Mouse (Mus musculus) neural tube, embryonic 14.5 days (tissue): Measurements from ENCODE around the gene S100a10. TPM values are rescaled to one million over a fixed set of nuclear protein-coding genes. Genes with fewer than 3 reads are reported as not detected.
"Not testable (repeated sequence)": the region's sequence is repeated elsewhere in the genome, so short reads cannot be mapped to it uniquely, and the experiment has no call there.

Source experiments
- ATAC-seq: fragments of 200-750 bp; cut with Nextera tagmentation; 2 replicates; pipeline ENCODE4 v1.8.0; 2017; ENCODE audit warnings: low read depth, mild to moderate bottlenecking, moderate TSS enrichment, moderate library complexity
- H3K27ac ChIP-seq: fragments of 300-500 bp; sonication (generic); 2 replicates; pipeline ENCODE4 v1.5.1; 2014; ENCODE audit warnings: low read depth, mild to moderate bottlenecking, control low read depth, low read length, moderate library complexity, mixed read lengths
- H3K27me3 ChIP-seq: fragments of 300-500 bp; sonication (generic); 2 replicates; pipeline ENCODE4 v1.6.1; 2014; ENCODE audit warnings: low read length; ENCODE audit not compliant: control insufficient read depth, insufficient read depth
- H3K36me3 ChIP-seq: fragments of 300-500 bp; sonication (generic); 2 replicates; pipeline ENCODE4 v1.6.1; 2014; ENCODE audit warnings: low read length, mixed read lengths; ENCODE audit not compliant: control insufficient read depth, insufficient read depth
- H3K4me1 ChIP-seq: fragments of 300-500 bp; sonication (generic); 2 replicates; pipeline ENCODE4 v1.6.1; 2014; ENCODE audit warnings: low read length; ENCODE audit not compliant: control insufficient read depth, insufficient read depth
- H3K4me2 ChIP-seq: fragments of 300-500 bp; sonication (generic); 2 replicates; pipeline ENCODE4 v1.6.1; 2014; ENCODE audit warnings: mild to moderate bottlenecking, low read depth, low read length, control low read depth
- H3K4me3 ChIP-seq: fragments of 300-500 bp; sonication (generic); 2 replicates; pipeline ENCODE4 v1.5.1; 2014; ENCODE audit warnings: low read depth, low read length, control low read depth, mixed read lengths
- H3K9ac ChIP-seq: fragments of 300-500 bp; sonication (generic); replicated peaks from 2 replicates; pipeline ENCODE4 v1.6.1; 2014; ENCODE audit warnings: low read depth, mild to moderate bottlenecking, control low read depth, low read length, mixed read lengths
- H3K9me3 ChIP-seq: fragments of 300-500 bp; sonication (generic); 2 replicates; pipeline ENCODE4 v1.6.1; 2016; ENCODE audit warnings: low read length; ENCODE audit not compliant: control insufficient read depth
- WGBS: fragments of 180-500 bp; shearing (Covaris S2); extraction: QIAGEN DNeasy Blood & Tissue Kit; methylation state at CpG from one replicate; pipeline ENCODE4 v1.1.7; 2014; 5-methylcytosine and 5-hydroxymethylcytosine counted together
- polyA plus RNA-seq: library from polyadenylated mRNA; unstranded; fragments of >200 nt; fragmentation: Nextera tagmentation; extraction: Ambion mirVana; gene quantifications from 2 replicates; pipeline ENCODE4 v1.2.1, GENCODE M21; 2014

Gene S100a10
- polyA plus RNA-seq, 1 experiment from 2014 or later, result 176 TPM

GRCm38 (mm10) chr3:93538486-93538885, 16.4 kb upstream of the S100a10 start:
- Histone ChIP-seq H3K36me3 (no peaks in the 10 kb centered on the region), H3K9ac (no peak overlapping the region), H3K27ac (no peak overlapping the region), H3K4me2 (no peak overlapping the region), H3K27me3 (no peaks in the 10 kb centered on the region), H3K9me3 (no peaks in the 10 kb centered on the region), H3K4me1 (no peaks in the 10 kb centered on the region), H3K4me3 (no peak overlapping the region)
- ATAC-seq, result no peak
- 84% methylated on average over 2 of the region's 2 CpGs for whole genome bisulfite sequencing

GRCm38 (mm10) chr3:93541501-93541900, 13.4 kb upstream of the S100a10 start:
- Histone ChIP-seq H3K27me3 (no peaks in the 10 kb centered on the region), H3K9ac (no peak overlapping the region), H3K27ac (no peak overlapping the region), H3K9me3 (no peaks in the 10 kb centered on the region), H3K4me1 (no peaks in the 10 kb centered on the region), H3K4me3 (no peak overlapping the region), H3K36me3 (no peaks in the 10 kb centered on the region), H3K4me2 (no peak overlapping the region)
- no peak for ATAC-seq
- 80% methylated on average over 2 of the region's 2 CpGs for whole genome bisulfite sequencing

- not testable (repeated sequence) for H3K9ac ChIP-seq, ATAC-seq
- 87% methylated on average over 6 of the region's 6 CpGs for WGBS
Observed at GRCm38 (mm10) chr3:93544170-93544569, 10.7 kb upstream of the S100a10 start.

GRCm38 (mm10) chr3:93547099-93547648, 7.7 kb upstream of the S100a10 start:
- no peak overlapping the region for H3K4me2 ChIP-seq
- no peaks in the 10 kb centered on the region for H3K36me3 ChIP-seq
- ATAC-seq, result peak; percentile 84
- no peaks in the 10 kb centered on the region for H3K4me1 ChIP-seq
- H3K9ac ChIP-seq, result no peak overlapping the region
- H3K27ac ChIP-seq, result no peak overlapping the region
- H3K4me3 ChIP-seq, result no peak overlapping the region
- WGBS, result 35% methylated on average over 7 of the region's 7 CpGs
- H3K27me3 ChIP-seq, result no peaks in the 10 kb centered on the region
- H3K9me3 ChIP-seq, result no peaks in the 10 kb centered on the region

More at GRCm38 (mm10) chr3:93544170-93544569, 10.7 kb upstream of the S100a10 start:
- not testable (repeated sequence) for H3K36me3 ChIP-seq, H3K4me1 ChIP-seq, H3K27ac ChIP-seq, H3K4me3 ChIP-seq, H3K27me3 ChIP-seq, H3K9me3 ChIP-seq, H3K4me2 ChIP-seq

- Histone ChIP-seq H3K9me3 (no peaks in the 10 kb centered on the region), H3K4me1 (no peaks in the 10 kb centered on the region), H3K9ac (no peak overlapping the region), H3K36me3 (no peaks in the 10 kb centered on the region), H3K27ac (no peak overlapping the region), H3K4me3 (no peak overlapping the region), H3K4me2 (no peak overlapping the region), H3K27me3 (no peaks in the 10 kb centered on the region)
- no peak for ATAC-seq
- WGBS, result 77% methylated on average over 20 of the region's 20 CpGs
Observed at GRCm38 (mm10) chr3:93547749-93548540, 6.9 kb upstream of the S100a10 start.

GRCm38 (mm10) chr3:93548541-93549266, 6.2 kb upstream of the S100a10 start:
- 70% methylated on average over 4 of the region's 6 CpGs for WGBS
- no peak overlapping the region for H3K27ac ChIP-seq
- no peak overlapping the region for H3K9ac ChIP-seq
- H3K9me3 ChIP-seq, result no peaks in the 10 kb centered on the region
- no peaks in the 10 kb centered on the region for H3K36me3 ChIP-seq
- H3K4me1 ChIP-seq, result no peaks in the 10 kb centered on the region
- no peak overlapping the region for H3K4me2 ChIP-seq
- no peak overlapping the region for H3K4me3 ChIP-seq
- ATAC-seq, result no peak
- H3K27me3 ChIP-seq, result no peaks in the 10 kb centered on the region

- Histone ChIP-seq H3K27me3 (peaks cover 6% of the 10 kb centered on the region), H3K4me1 (0 out of 2 replicates have a peak, but pooled peaks cover 3% of the 10 kb centered on the region), H3K4me2 (no peak overlapping the region), H3K9me3 (no peaks in the 10 kb centered on the region), H3K4me3 (no peak overlapping the region), H3K27ac (no peak overlapping the region), H3K9ac (no peak overlapping the region), H3K36me3 (no peaks in the 10 kb centered on the region)
- ATAC-seq, result no peak
- WGBS, result 84% methylated on average over 4 of the region's 4 CpGs
Observed at GRCm38 (mm10) chr3:93549986-93550385, 4.9 kb upstream of the S100a10 start.

GRCm38 (mm10) chr3:93551950-93552901, 2.7 kb upstream of the S100a10 start:
- no peaks in the 10 kb centered on the region for H3K36me3 ChIP-seq
- peaks cover 9% of the 10 kb centered on the region for H3K27me3 ChIP-seq
- H3K9me3 ChIP-seq, result no peaks in the 10 kb centered on the region
- WGBS, result 88% methylated on average over 5 of the region's 5 CpGs
- no peak overlapping the region for H3K27ac ChIP-seq
- no peak overlapping the region for H3K9ac ChIP-seq
- H3K4me1 ChIP-seq, result 0 out of 2 replicates have a peak, but pooled peaks cover 3% of the 10 kb centered on the region
- H3K4me2 ChIP-seq, result no peak overlapping the region
- no peak overlapping the region for H3K4me3 ChIP-seq
- no peak for ATAC-seq
